Mouse (Mus musculus) intestine, embryonic 15.5 days (tissue): Measurements from ENCODE around the gene Itgb3bp. TPM values are rescaled to one million over a fixed set of nuclear protein-coding genes. Genes with fewer than 3 reads are reported as not detected.

Source experiments
- ATAC-seq: fragments of 200-750 bp; cut with Nextera tagmentation; 2 replicates; pipeline ENCODE4 v1.8.0; 2017; ENCODE audit warnings: moderate TSS enrichment, moderate library complexity
- H3K27ac ChIP-seq: fragments of 300-500 bp; sonication (generic); 2 replicates; pipeline ENCODE4 v1.5.1; 2015; ENCODE audit warnings: mild to moderate bottlenecking, inconsistent platforms
- H3K27me3 ChIP-seq: fragments of 300-500 bp; sonication (generic); replicated peaks from 2 replicates; pipeline ENCODE4 v1.6.1; 2015; ENCODE audit warnings: inconsistent platforms
- H3K36me3 ChIP-seq: fragments of 300-500 bp; sonication (generic); 2 replicates; pipeline ENCODE4 v1.6.1; 2015; ENCODE audit warnings: inconsistent platforms
- H3K4me1 ChIP-seq: fragments of 300-500 bp; sonication (generic); replicated peaks from 2 replicates; pipeline ENCODE4 v1.6.1; 2015; ENCODE audit warnings: inconsistent platforms
- H3K4me2 ChIP-seq: fragments of 300-500 bp; sonication (generic); replicated peaks from 2 replicates; pipeline ENCODE4 v1.6.1; 2015; ENCODE audit warnings: mild to moderate bottlenecking, inconsistent platforms
- H3K4me3 ChIP-seq: fragments of 300-500 bp; sonication (generic); replicated peaks from 2 replicates; pipeline ENCODE4 v1.5.1; 2015; ENCODE audit warnings: inconsistent platforms
- H3K9ac ChIP-seq: fragments of 300-500 bp; sonication (generic); 2 replicates; pipeline ENCODE4 v1.6.1; 2015; ENCODE audit warnings: inconsistent platforms
- H3K9me3 ChIP-seq: fragments of 300-500 bp; sonication (generic); 2 replicates; pipeline ENCODE4 v1.6.1; 2016; ENCODE audit warnings: inconsistent platforms
- WGBS: fragments of 180-500 bp; shearing (Covaris S2); methylation state at CpG from one replicate; pipeline ENCODE4 v1.1.7; 2015; 5-methylcytosine and 5-hydroxymethylcytosine counted together
- polyA plus RNA-seq: library from polyadenylated mRNA; unstranded; fragments of >200 nt; fragmentation: Nextera tagmentation; extraction: Ambion mirVana; gene quantifications from 2 replicates; pipeline ENCODE4 v1.2.1, GENCODE M21; 2015

Itgb3bp gene
- polyA plus RNA-seq, 1 experiment from 2014 or later, result 40.1 TPM

DNA sequence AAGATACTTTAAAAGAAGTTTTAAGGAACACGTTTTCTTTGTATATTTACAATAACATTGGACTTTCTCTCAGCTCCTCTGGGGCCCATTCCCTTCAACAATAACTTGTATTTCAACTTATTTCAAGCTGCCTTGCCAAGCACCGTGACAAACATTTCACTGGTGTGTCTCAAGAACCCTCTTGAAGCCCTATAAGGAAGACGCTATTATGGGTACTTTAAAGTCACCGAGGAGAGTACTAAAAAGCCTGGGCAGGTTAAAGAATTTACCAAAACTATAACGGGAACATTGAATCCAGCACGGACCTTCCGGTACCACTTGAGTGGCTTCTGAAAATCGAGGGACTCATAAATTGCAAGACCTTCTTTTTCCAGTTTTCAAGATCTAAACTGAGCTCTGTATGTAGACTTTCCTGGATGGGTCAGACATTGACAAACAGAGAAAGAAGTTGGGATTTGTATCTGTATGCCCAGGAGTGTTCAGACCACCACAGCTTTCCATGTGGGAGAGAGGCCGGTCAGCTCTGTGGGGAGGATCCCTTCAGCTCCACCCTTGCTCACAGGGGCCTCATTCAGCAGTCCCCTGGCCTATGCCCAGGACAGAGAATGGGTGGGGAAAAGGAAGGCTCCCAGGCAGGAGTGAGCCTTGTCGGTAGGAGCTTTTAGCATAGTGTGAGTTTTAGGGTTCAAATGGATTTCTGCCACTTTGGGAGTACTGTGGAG is 1.1 kb upstream of the Itgb3bp start:
- Histone ChIP-seq H3K4me2 (peak overlapping the region; percentile 91), H3K27ac (peak overlapping the region; percentile 99)

DNA sequence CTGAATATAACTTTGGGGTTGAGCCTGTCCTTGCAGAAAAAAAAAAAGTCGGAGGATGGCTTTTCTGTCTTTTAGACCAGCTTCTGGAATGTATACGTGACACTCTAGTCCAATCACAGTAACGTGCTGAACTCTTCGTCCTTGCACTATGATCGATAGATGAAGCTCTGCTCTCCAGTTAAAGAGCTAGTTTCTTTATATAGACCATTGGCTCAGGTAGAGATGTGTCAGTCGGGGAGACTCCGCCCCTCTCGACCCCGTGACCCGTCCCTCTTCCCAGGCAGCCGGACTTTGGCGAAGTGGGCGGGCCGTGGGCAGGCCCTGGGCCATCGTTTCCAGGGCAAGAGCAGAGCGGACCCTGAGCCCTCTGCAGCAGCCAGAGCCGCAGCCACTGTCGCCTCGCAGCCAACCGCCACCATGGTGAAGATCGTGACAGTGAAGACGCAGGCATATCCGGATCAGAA is 432 bp downstream of the Itgb3bp start, which contains the start of gene Pgm1:
TSS of gene Pgm1 (plus strand) at position 266 of the 464 bp plus-strand sequence.
- H3K27ac ChIP-seq, result peak within 1 kb of the TSS; percentile 99
- WGBS, result 2% methylated on average over 23 of the region's 23 CpGs
- H3K4me3 ChIP-seq, result peak within 1 kb of the TSS; percentile 71
- peaks cover 11% of the 10 kb centered on the region for H3K4me1 ChIP-seq
- peak within 1 kb of the TSS; percentile 77 for H3K9ac ChIP-seq
- H3K36me3 ChIP-seq, result no peaks in the 10 kb centered on the region
- no peaks in the 10 kb centered on the region for H3K9me3 ChIP-seq
- peak within 1 kb of the TSS; percentile 91 for H3K4me2 ChIP-seq
- peak; percentile 92 for ATAC-seq
- no peaks in the 10 kb centered on the region for H3K27me3 ChIP-seq

More for the DNA sequence above, 1.1 kb upstream of the Itgb3bp start:
- Histone ChIP-seq H3K9ac (peak overlapping the region; percentile 6; the same call in 1 of the 2 replicates), H3K9me3 (no peaks in the 10 kb centered on the region), H3K36me3 (no peaks in the 10 kb centered on the region), H3K4me1 (peaks cover 11% of the 10 kb centered on the region), H3K4me3 (peak overlapping the region; percentile 71), H3K27me3 (no peaks in the 10 kb centered on the region)
- WGBS, result 43% methylated on average over 10 of the region's 10 CpGs
- ATAC-seq, result 0 out of 2 replicates have a peak, but pooled peaks have one; percentile 12

GRCm38 (mm10) chr4:99928521-99928920 is 1.1 kb downstream of the Itgb3bp start:
- no peak overlapping the region for H3K4me3 ChIP-seq
- no peak overlapping the region for H3K27ac ChIP-seq
- no peaks in the 10 kb centered on the region for H3K27me3 ChIP-seq
- H3K9ac ChIP-seq, result no peak overlapping the region
- 44% methylated on average over 6 of the region's 6 CpGs for WGBS
- peaks cover 11% of the 10 kb centered on the region for H3K4me1 ChIP-seq
- no peak for ATAC-seq
- H3K36me3 ChIP-seq, result no peaks in the 10 kb centered on the region
- no peaks in the 10 kb centered on the region for H3K9me3 ChIP-seq
- peak overlapping the region; percentile 91; the same call in 1 of the 2 replicates for H3K4me2 ChIP-seq

GRCm38 (mm10) chr4:99926380-99926779 is 3.2 kb downstream of the Itgb3bp start:
- no peak overlapping the region for H3K27ac ChIP-seq

DNA sequence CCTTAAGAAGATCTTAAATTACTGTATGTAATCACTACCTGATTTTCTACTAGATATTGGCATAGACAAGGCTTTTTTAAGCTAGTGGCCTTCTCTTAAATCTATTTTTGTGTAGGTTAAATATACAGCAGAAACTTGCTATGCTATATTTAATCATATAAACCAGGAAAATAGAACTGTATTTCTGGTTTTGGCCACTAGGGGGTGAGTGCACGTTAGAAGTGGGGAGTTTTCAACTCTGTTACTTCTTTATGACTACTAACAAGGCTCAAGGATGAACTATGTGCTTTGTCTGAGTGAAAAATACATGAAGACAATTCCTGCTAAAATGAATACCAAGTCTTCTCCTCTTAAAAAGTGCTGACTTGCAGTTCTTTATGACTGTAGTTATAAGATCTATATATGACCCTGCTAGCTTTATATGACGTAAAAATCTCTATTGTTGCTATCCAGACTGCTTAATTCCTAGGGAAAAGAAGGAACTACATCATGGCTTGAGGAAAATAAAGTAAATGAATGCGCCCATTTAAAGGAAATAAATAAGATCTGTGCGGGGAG is 15.6 kb downstream of the Itgb3bp start:
- Histone ChIP-seq H3K9ac (no peak overlapping the region), H3K27ac (no peak overlapping the region), H3K27me3 (no peaks in the 10 kb centered on the region), H3K9me3 (no peaks in the 10 kb centered on the region), H3K36me3 (no peaks in the 10 kb centered on the region), H3K4me3 (no peak overlapping the region), H3K4me2 (no peak overlapping the region), H3K4me1 (no peaks in the 10 kb centered on the region)
- no peak for ATAC-seq
- WGBS, result 67% methylated on average over 4 of the region's 4 CpGs

More at GRCm38 (mm10) chr4:99926380-99926779, 3.2 kb downstream of the Itgb3bp start:
- no peaks in the 10 kb centered on the region for H3K36me3 ChIP-seq
- H3K4me2 ChIP-seq, result no peak overlapping the region
- no peaks in the 10 kb centered on the region for H3K27me3 ChIP-seq
- peaks cover 6% of the 10 kb centered on the region for H3K4me1 ChIP-seq
- H3K9ac ChIP-seq, result no peak overlapping the region
- no peaks in the 10 kb centered on the region for H3K9me3 ChIP-seq
- H3K4me3 ChIP-seq, result no peak overlapping the region
- ATAC-seq, result no peak
- WGBS, result 90% methylated on average over 4 of the region's 4 CpGs

DNA sequence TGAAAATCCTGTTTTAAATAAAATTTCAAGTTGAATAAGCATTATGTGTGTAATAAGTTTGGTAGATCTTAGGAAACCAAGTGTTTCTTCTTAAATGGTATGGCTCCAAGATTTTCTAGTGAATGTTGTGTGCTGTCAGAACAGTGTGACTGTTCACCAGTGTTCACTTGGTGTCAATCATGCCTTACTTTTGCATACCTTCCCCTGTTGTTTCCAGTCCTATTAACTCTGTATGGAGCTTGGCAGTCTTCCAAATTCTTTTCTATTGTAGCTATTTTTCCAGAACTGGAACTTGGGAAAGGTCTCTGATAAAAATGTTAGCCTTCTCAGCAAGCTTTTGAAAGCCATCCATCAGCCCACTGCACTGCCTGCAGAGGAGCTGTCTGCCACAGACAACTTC is 47.2 kb downstream of the Itgb3bp start:
- no peaks in the 10 kb centered on the region for H3K4me1 ChIP-seq
- no peak overlapping the region for H3K9ac ChIP-seq
- H3K36me3 ChIP-seq, result no peaks in the 10 kb centered on the region
- H3K4me3 ChIP-seq, result no peak overlapping the region
- no peak for ATAC-seq
- H3K27ac ChIP-seq, result no peak overlapping the region
- no peaks in the 10 kb centered on the region for H3K9me3 ChIP-seq
- H3K27me3 ChIP-seq, result no peaks in the 10 kb centered on the region
- H3K4me2 ChIP-seq, result no peak overlapping the region

DNA sequence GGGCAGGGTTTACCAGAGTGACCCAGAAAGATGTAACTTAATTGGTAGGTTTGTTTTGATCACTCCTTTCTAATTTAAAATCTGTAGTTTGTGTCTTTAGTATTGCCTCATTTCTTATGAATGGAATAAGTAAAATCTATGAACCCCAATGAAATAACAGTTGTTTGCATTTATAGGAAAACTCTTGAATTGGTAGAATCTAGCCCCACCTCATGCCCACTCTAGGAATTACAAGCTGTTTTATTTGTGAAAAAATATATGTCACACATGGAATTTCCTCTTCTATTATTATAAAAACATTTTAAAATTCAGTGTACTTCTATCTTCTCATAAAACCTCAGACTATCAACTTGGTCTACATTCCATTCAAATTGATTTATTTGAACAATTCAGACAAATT is 47.7 kb downstream of the Itgb3bp start:
- no peak for ATAC-seq
- Histone ChIP-seq H3K9me3 (no peaks in the 10 kb centered on the region), H3K27ac (no peak overlapping the region), H3K36me3 (no peaks in the 10 kb centered on the region), H3K4me1 (no peaks in the 10 kb centered on the region), H3K9ac (no peak overlapping the region), H3K4me2 (no peak overlapping the region), H3K27me3 (no peaks in the 10 kb centered on the region), H3K4me3 (no peak overlapping the region)

DNA sequence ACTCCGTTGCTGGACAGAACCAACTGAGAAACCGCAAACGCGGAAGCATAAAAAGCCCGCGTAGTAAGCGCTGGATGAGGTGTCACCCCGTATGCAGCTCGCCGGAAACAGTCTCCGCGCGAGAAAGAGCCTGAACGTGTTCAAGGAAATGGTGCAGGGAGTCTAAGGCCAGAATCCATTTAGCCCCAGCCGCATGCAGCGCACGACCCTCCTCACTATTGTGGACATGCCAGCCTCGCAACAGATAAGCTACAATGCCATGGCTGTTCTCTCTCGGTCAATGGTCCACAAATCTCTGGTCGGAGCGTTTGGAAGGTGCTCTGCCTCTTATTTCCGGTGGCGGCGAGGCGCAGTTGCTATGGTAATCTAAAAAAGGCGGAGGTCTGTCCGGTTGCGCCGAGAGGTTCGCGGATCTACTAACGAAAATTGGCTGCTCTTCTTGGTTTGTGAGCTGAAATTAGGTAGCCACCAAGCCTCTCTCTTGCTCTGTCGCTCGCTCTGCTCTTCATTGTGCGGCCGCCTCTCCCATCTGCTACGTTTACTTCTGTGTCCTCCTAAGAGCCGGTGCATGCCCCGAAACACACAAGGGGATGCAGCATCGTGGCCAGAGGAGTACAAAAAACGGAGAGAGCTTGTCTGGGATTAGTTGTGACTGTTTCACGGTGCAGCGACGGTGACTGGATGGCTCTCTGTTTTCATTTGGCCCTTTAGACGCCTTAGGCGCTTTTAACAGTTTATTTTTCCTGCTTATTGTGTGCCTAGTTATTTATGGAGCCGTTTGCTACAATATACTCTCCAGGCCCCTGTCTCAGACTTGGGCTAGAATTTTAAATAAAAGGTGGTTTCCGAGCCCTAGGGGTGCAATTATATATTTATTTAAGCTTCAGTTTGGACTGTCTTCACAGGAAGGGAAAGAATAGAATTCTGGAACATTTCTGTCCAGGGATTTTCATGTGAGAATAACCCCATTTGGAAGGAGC is 100.2 kb downstream of the Itgb3bp start, which contains the start of gene Efcab7:
TSS of gene Efcab7 (plus strand) at position 105 of the 980 bp plus-strand sequence.
- Histone ChIP-seq H3K27me3 (no peaks in the 10 kb centered on the region), H3K4me3 (peak within 1 kb of the TSS; percentile 61), H3K4me1 (no peaks in the 10 kb centered on the region), H3K27ac (peak within 1 kb of the TSS; percentile 83; the same call in 1 of the 2 replicates), H3K4me2 (peak within 1 kb of the TSS; percentile 61), H3K36me3 (no peaks in the 10 kb centered on the region), H3K9me3 (no peaks in the 10 kb centered on the region), H3K9ac (peak within 1 kb of the TSS; percentile 70)
- WGBS, result under 1% methylated on average over 48 of the region's 48 CpGs
- peak; percentile 94 for ATAC-seq

DNA sequence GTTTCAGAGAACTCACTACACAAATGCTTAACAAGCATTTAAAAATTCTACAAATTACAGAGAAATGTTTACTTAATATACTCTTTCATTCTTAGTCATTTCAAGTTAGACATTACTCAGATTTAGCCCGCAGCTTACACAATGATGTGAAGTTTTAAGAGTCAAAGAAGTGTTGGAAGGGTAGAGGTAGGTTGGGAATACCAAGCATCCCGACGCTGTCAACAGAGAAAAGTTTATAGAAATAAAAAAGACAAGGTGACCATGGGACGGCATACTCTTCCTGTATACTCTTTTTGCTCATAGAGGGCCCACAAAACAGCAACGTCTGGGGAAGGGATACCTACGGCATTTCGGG is 100.9 kb downstream of the Itgb3bp start:
- H3K4me2 ChIP-seq, result peak overlapping the region; percentile 61
- peak overlapping the region; percentile 61 for H3K4me3 ChIP-seq
- ATAC-seq, result peak; percentile 55; the same call in 1 of the 2 replicates
- no peaks in the 10 kb centered on the region for H3K36me3 ChIP-seq
- H3K9me3 ChIP-seq, result no peaks in the 10 kb centered on the region
- H3K4me1 ChIP-seq, result no peaks in the 10 kb centered on the region
- H3K27ac ChIP-seq, result no peak overlapping the region
- 0% methylated on average over 7 of the region's 7 CpGs for WGBS
- peak overlapping the region; percentile 70 for H3K9ac ChIP-seq
- H3K27me3 ChIP-seq, result no peaks in the 10 kb centered on the region

DNA sequence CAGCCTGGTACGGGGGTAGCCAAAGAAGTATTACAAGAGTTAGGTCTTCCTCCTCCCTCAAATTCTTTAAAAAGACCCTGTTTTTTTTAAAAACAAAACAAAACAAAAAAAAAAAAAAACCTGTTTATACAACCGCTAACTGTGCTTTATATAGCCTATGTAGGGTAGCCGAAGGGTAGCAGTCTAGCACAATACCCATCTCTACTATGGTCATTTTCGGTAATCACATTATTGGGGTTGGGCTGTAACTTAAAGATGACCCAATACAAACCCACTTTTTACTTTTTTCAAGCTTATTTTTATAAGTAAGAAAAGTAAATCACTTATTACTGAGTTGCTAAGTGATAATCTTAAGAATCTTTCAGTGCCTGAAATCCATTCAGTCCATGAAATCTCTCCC is 101.3 kb downstream of the Itgb3bp start:
- no peaks in the 10 kb centered on the region for H3K36me3 ChIP-seq
- 60% methylated on average over 4 of the region's 4 CpGs for WGBS
- no peaks in the 10 kb centered on the region for H3K9me3 ChIP-seq
- no peak overlapping the region for H3K27ac ChIP-seq
- H3K9ac ChIP-seq, result no peak overlapping the region
- peak overlapping the region; percentile 61 for H3K4me3 ChIP-seq
- H3K4me2 ChIP-seq, result peak overlapping the region; percentile 61
- no peaks in the 10 kb centered on the region for H3K27me3 ChIP-seq
- no peaks in the 10 kb centered on the region for H3K4me1 ChIP-seq
- no peak for ATAC-seq

- 62% methylated on average over 7 of the region's 7 CpGs for WGBS
- Histone ChIP-seq H3K4me2 (no peak overlapping the region), H3K36me3 (no peaks in the 10 kb centered on the region), H3K27ac (no peak overlapping the region), H3K4me1 (no peaks in the 10 kb centered on the region), H3K27me3 (no peaks in the 10 kb centered on the region), H3K9me3 (no peaks in the 10 kb centered on the region), H3K9ac (no peak overlapping the region), H3K4me3 (no peak overlapping the region)
- ATAC-seq, result peak; percentile 97
Observed at GRCm38 (mm10) chr4:99816697-99817460, 112.7 kb downstream of the Itgb3bp start.
